Mouse (Mus musculus): ENCODE data around the gene Rapgefl1.

Rapgefl1 gene

GRCm38 (mm10) chr11:98858759-98859731, 22.5 kb downstream of the Rapgefl1 start:
- peak; percentile 91 for DNase-seq (ENCODE audit: low spot score in 2 of 2)

GRCm38 (mm10) chr11:98863028-98863750, 26.6 kb downstream of the Rapgefl1 start, which contains the start of gene Wipf2:
TSS of gene Wipf2 (plus strand) at chr11:98863638.
- peak; percentile 89 to 96 for DNase-seq (ENCODE audit: low spot score in 2 of 2)

- peak in 1 of 2 experiments; percentile 55 for DNase-seq (ENCODE audit: low spot score in 2 of 2)
Measured at GRCm38 (mm10) chr11:98863751-98864429, 27.3 kb downstream of the Rapgefl1 start.

GRCm38 (mm10) chr11:98867293-98867692, 30.7 kb downstream of the Rapgefl1 start:
- no peak for DNase-seq (ENCODE audit: low spot score in 2 of 2)

GRCm38 (mm10) chr11:98869906-98870305, 33.3 kb downstream of the Rapgefl1 start:
- no peak for DNase-seq (ENCODE audit: low spot score in 2 of 2)

GRCm38 (mm10) chr11:98870791-98871190, 34.2 kb downstream of the Rapgefl1 start:
- no peak for DNase-seq (ENCODE audit: low spot score in 2 of 2)

GRCm38 (mm10) chr11:98871416-98871815, 34.8 kb downstream of the Rapgefl1 start:
- no peak for DNase-seq (ENCODE audit: low spot score in 2 of 2)

- DNase-seq (ENCODE audit: low spot score in 2 of 2): no peak
Measured at GRCm38 (mm10) chr11:98872040-98872439, 35.5 kb downstream of the Rapgefl1 start.

GRCm38 (mm10) chr11:98873900-98874299, 37.3 kb downstream of the Rapgefl1 start:
- DNase-seq (ENCODE audit: low spot score in 2 of 2): peak in 1 of 2 experiments; percentile 54

GRCm38 (mm10) chr11:98877001-98877400, 40.4 kb downstream of the Rapgefl1 start:
- DNase-seq (ENCODE audit: low spot score in 2 of 2): no peak

- DNase-seq (ENCODE audit: low spot score in 2 of 2): no peak
Measured at GRCm38 (mm10) chr11:98887703-98888102, 51.1 kb downstream of the Rapgefl1 start.

- DNase-seq (ENCODE audit: low spot score in 2 of 2): no peak
Measured at GRCm38 (mm10) chr11:98889077-98889476, 52.5 kb downstream of the Rapgefl1 start.

GRCm38 (mm10) chr11:98889977-98890376, 53.4 kb downstream of the Rapgefl1 start:
- DNase-seq (ENCODE audit: low spot score in 2 of 2): no peak

GRCm38 (mm10) chr11:98892426-98892825, 55.8 kb downstream of the Rapgefl1 start:
- no peak for DNase-seq (ENCODE audit: low spot score in 2 of 2)

GRCm38 (mm10) chr11:98900529-98901125, 64.0 kb downstream of the Rapgefl1 start:
- no peak for DNase-seq (ENCODE audit: low spot score in 2 of 2)

GRCm38 (mm10) chr11:98902621-98903245, 66.1 kb downstream of the Rapgefl1 start:
- DNase-seq (ENCODE audit: low spot score in 2 of 2): no peak
